ENCODE assay signal across 10 mouse cellular contexts in genomic region chr7:46238346-46238745, GRCm38 (mm10). TPM values are rescaled to one million over a fixed set of nuclear protein-coding genes. Genes with fewer than 3 reads are reported as not detected.
DNase-seq lines count a peak whose midpoint lies in the region; ATAC-seq and TF ChIP-seq lines count a peak whose summit lies in the region.
"Had no signal": no experiment of that assay in that cellular context is flagged by ENCODE, and none has a peak within 500 bp of the region (broad histone marks: within the 10 kb centered on the region; RNA-seq: fewer than 3 reads in every experiment).

TSS of gene Ush1c (minus strand) at chr7:46238503.

- no peaks in the 10 kb centered on the region for H3K36me3 ChIP-seq in liver, postnatal 0 days (replicated peaks; ENCODE audit: insufficient read depth, low read length)
- no peaks in the 10 kb centered on the region for H3K36me3 ChIP-seq in liver, embryonic 12.5 days
- no peaks in the 10 kb centered on the region for H3K36me3 ChIP-seq in heart, embryonic 15.5 days
- H3K36me3 ChIP-seq in limb, embryonic 14.5 days (ENCODE audit: control insufficient read depth, insufficient read depth, low read length) = no peaks in the 10 kb centered on the region
- H3K36me3 ChIP-seq: midbrain, embryonic 12.5 days had no signal

- H3K27ac ChIP-seq in liver, postnatal 0 days (ENCODE audit: low read depth) = no peak within 1 kb of the TSS
- H3K27ac ChIP-seq in liver, embryonic 12.5 days = no peak within 1 kb of the TSS
- H3K27ac ChIP-seq in heart, embryonic 15.5 days = no peak within 1 kb of the TSS
- H3K27ac ChIP-seq in limb, embryonic 14.5 days (replicated peaks; ENCODE audit: low read depth, low read length) = no peak within 1 kb of the TSS
- no peak within 1 kb of the TSS for H3K27ac ChIP-seq in left cerebral cortex, adult 2 months
- H3K27ac ChIP-seq: liver, embryonic 14.5 days; midbrain, embryonic 12.5 days had no signal

- H3K9me3 ChIP-seq in liver, postnatal 0 days (ENCODE audit: low read length) = no peaks in the 10 kb centered on the region
- H3K9me3 ChIP-seq in liver, embryonic 12.5 days (replicated peaks) = no peaks in the 10 kb centered on the region
- H3K9me3 ChIP-seq in heart, embryonic 15.5 days (replicated peaks) = no peaks in the 10 kb centered on the region
- no peaks in the 10 kb centered on the region for H3K9me3 ChIP-seq in limb, embryonic 14.5 days (ENCODE audit: control insufficient read depth, low read length)
- H3K9me3 ChIP-seq: midbrain, embryonic 12.5 days had no signal

- peak; percentile 21 for DNase-seq in liver, postnatal 0 days
- DNase-seq in kidney, adult 8-10 months = peak; percentile 80 to 83
- no peak for DNase-seq in limb, embryonic 14.5 days (ENCODE audit: low spot score)
- no peak for DNase-seq in B cell, adult 2 months
- DNase-seq in left cerebral cortex, adult 2 months (ENCODE audit: extremely low spot score in 1 of 2, low spot score in 2 of 2) = no peak
- DNase-seq in cerebellum, postnatal 36 days = no peak

- H3K4me3 ChIP-seq in liver, postnatal 0 days (ENCODE audit: low read depth, low read length) = no peak within 1 kb of the TSS
- H3K4me3 ChIP-seq in liver, embryonic 12.5 days = no peak within 1 kb of the TSS
- H3K4me3 ChIP-seq in heart, embryonic 15.5 days = peak within 1 kb of the TSS; percentile 19
- no peak within 1 kb of the TSS for H3K4me3 ChIP-seq in limb, embryonic 14.5 days (replicated peaks; ENCODE audit: low read length)
- H3K4me3 ChIP-seq in left cerebral cortex, adult 2 months = no peak within 1 kb of the TSS
- H3K4me3 ChIP-seq: midbrain, embryonic 12.5 days had no signal

- no peaks in the 10 kb centered on the region for H3K27me3 ChIP-seq in liver, postnatal 0 days (ENCODE audit: insufficient read depth, low read length)
- peaks cover 10% of the 10 kb centered on the region; the same call in 1 of the 2 replicates for H3K27me3 ChIP-seq in liver, embryonic 12.5 days (replicated peaks)
- H3K27me3 ChIP-seq in heart, embryonic 15.5 days = no peaks in the 10 kb centered on the region
- H3K27me3 ChIP-seq in limb, embryonic 14.5 days (ENCODE audit: control insufficient read depth, insufficient read depth, low read length) = no peaks in the 10 kb centered on the region

- no peak within 1 kb of the TSS for H3K9ac ChIP-seq in liver, postnatal 0 days (replicated peaks)
- H3K9ac ChIP-seq in liver, embryonic 12.5 days = no peak within 1 kb of the TSS
- H3K9ac ChIP-seq in heart, embryonic 15.5 days = no peak within 1 kb of the TSS
- 0 out of 2 replicates have a peak within 1 kb of the TSS, but pooled peaks have one; percentile 12 for H3K9ac ChIP-seq in limb, embryonic 14.5 days (ENCODE audit: low read depth, low read length, severe bottlenecking)
- H3K9ac ChIP-seq: liver, embryonic 14.5 days; midbrain, embryonic 12.5 days had no signal

- TF ChIP-seq CTCF in liver, postnatal 0 days (IDR thresholded peaks at IDR 0.05; ENCODE audit: low read depth) = no peak
- TF ChIP-seq CTCF in left cerebral cortex, adult 2 months (IDR thresholded peaks at IDR 0.05) = no peak

- no peaks in the 10 kb centered on the region for H3K4me1 ChIP-seq in liver, postnatal 0 days (ENCODE audit: insufficient read depth)
- no peaks in the 10 kb centered on the region for H3K4me1 ChIP-seq in liver, embryonic 12.5 days
- peaks cover 7% of the 10 kb centered on the region for H3K4me1 ChIP-seq in heart, embryonic 15.5 days (replicated peaks)
- peaks cover 4% of the 10 kb centered on the region; the same call in 1 of the 2 replicates for H3K4me1 ChIP-seq in limb, embryonic 14.5 days (ENCODE audit: control insufficient read depth, insufficient read depth, low read length)

- ATAC-seq in liver, postnatal 0 days = no peak
- ATAC-seq in liver, embryonic 12.5 days = no peak
- 0 out of 2 replicates have a peak, but pooled peaks have one; percentile 47 for ATAC-seq in heart, embryonic 15.5 days (replicated peaks; ENCODE audit: insufficient number of reproducible peaks, insufficient read depth, low FRiP score, low read depth)
- ATAC-seq in limb, embryonic 14.5 days (ENCODE audit: low FRiP score, low read depth) = no peak

- 32% methylated on average over 10 of the region's 10 CpGs for WGBS in liver, postnatal 0 days (ENCODE audit: insufficient replicate concordance)
- WGBS in liver, embryonic 12.5 days (ENCODE audit: insufficient replicate concordance) = 22% methylated on average over 10 of the region's 10 CpGs
- 23% methylated on average over 10 of the region's 10 CpGs for WGBS in heart, embryonic 15.5 days
- 23% methylated on average over 10 of the region's 10 CpGs for WGBS in limb, embryonic 14.5 days

- intact Hi-C loops in left cerebral cortex, adult 2 months (cut with DNase I) = no loop called here

- no peak for TF ChIP-seq POLR2A in limb, embryonic 14.5 days (IDR thresholded peaks at IDR 0.05; ENCODE audit: borderline replicate concordance, extremely low read depth, insufficient read depth, insufficient read length)

- no peak for TF ChIP-seq EP300 in liver, postnatal 0 days (IDR thresholded peaks at IDR 0.05; ENCODE audit: low read depth)

- H3K4me2 ChIP-seq in liver, postnatal 0 days (ENCODE audit: low read depth, low read length) = no peak within 1 kb of the TSS
- no peak within 1 kb of the TSS for H3K4me2 ChIP-seq in liver, embryonic 12.5 days
- peak within 1 kb of the TSS; percentile 45 for H3K4me2 ChIP-seq in heart, embryonic 15.5 days
- H3K4me2 ChIP-seq in limb, embryonic 14.5 days (replicated peaks; ENCODE audit: low read depth, low read length, severe bottlenecking) = no peak within 1 kb of the TSS
- H3K4me2 ChIP-seq: midbrain, embryonic 12.5 days had no signal

RNA-seq across cellular contexts. Expression of gene Ush1c, which starts in this region (rescaled TPM):
- polyA plus RNA-seq in liver, postnatal 0 days (2015; fragmentation: Nextera tagmentation; extraction: Ambion mirVana) = 0.08 and 0.11 TPM in 2 replicates
- 0.11 TPM in 1 of 2 replicates, not detected in the other for polyA plus RNA-seq in liver, embryonic 12.5 days (2016; fragmentation: Nextera tagmentation; extraction: Ambion mirVana)
- 2.1 and 2.6 TPM in 2 replicates for polyA plus RNA-seq in heart, embryonic 15.5 days (2015; fragmentation: Nextera tagmentation; extraction: Ambion mirVana)
- polyA plus RNA-seq in limb, embryonic 14.5 days (2012; rRNA removed) = 0.18 and 0.19 TPM in 2 replicates
- polyA plus RNA-seq in limb, embryonic 14.5 days (2014; fragmentation: Nextera tagmentation; extraction: Ambion mirVana) = 0.12 and 0.18 TPM in 2 replicates
- under 1 TPM in 1 of 2 experiments, not detected in 1; 0.14 TPM for total RNA-seq in left cerebral cortex, adult 2 months (2021)

Comparison
In these comparisons a context has a peak if more than half of its experiments do, and no peak if none do; other contexts are left out.
1. Peak in DNase-seq in liver, postnatal 0 days; RNA of the gene not detected or under 1 TPM.
2. DNase-seq: peak in kidney, adult 8-10 months (2 of 2); none in limb, embryonic 14.5 days (single experiment), B cell, adult 2 months (0 of 2), left cerebral cortex, adult 2 months (0 of 2) and cerebellum, postnatal 36 days (0 of 2).